Mouse (Mus musculus) small intestine, adult 2 months (tissue): ENCODE results near the gene Atp6v1e1.

ENCODE experiments used
- CTCF ChIP-seq: fragments of 200-500 bp; IDR thresholded peaks from 2 replicates; pipeline ENCODE4 v1.5.1; 2012; ENCODE audit warnings: low read depth, mild to moderate bottlenecking, control low read depth, inconsistent platforms, low read length, moderate library complexity, mixed read lengths; ENCODE audit not compliant: insufficient replicate concordance, insufficient read length; ENCODE audit errors: extremely low read depth
- POLR2A ChIP-seq: fragments of 200-500 bp; IDR thresholded peaks from 2 replicates; pipeline ENCODE4 v1.6.1; 2012; ENCODE audit warnings: low read depth, mild to moderate bottlenecking, control low read depth, inconsistent platforms, low read length, moderate library complexity

DNA sequence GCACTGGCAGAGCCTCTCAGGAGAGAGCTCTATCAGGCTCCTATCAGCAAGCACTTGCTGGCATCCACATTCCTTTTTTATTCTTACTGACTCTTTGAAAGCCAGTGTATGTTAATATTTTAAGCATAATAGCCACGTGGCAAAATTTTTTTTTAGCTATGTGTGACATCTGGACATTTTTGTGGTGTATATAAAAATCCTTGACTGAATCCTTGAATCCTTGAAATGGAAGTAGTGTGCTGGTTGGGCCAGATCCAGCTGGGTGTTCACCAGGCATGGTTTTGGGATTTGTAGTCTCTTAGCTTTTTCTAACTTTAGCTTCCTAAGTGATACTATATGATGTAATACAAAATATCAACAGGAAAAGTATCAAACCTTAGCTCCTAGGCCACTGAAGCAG, 46.2 kb upstream of the Atp6v1e1 start:
- TF ChIP-seq CTCF: no peak
- no peak for TF ChIP-seq POLR2A
